Mouse (Mus musculus): ENCODE measurements around the gene Golph3l. TPM values are rescaled to one million over a fixed set of nuclear protein-coding genes. Genes with fewer than 3 reads are reported as not detected.

Gene Golph3l
- polyA plus RNA-seq, 1 experiment from 2014 or later = 31.4 TPM

GRCm38 (mm10) chr3:95660788-95661478 is 72.2 kb downstream of the Golph3l start:
- Histone ChIP-seq H3K4me3 (peak overlapping the region; percentile 85), H3K27me3 (ENCODE audit: low read depth, poor library complexity, severe bottlenecking) (no peaks in the 10 kb centered on the region), H3K9me3 (replicated peaks) (no peaks in the 10 kb centered on the region), H3K4me1 (peaks cover 43% of the 10 kb centered on the region), H3K36me3 (peaks cover 57% of the 10 kb centered on the region), H3K27ac (replicated peaks) (peak overlapping the region; percentile 99; the same call in 1 of the 2 replicates)
- 83% methylated on average over 2 of the region's 2 CpGs for WGBS
- DNase-seq (ENCODE audit: low spot score) = no peak

GRCm38 (mm10) chr3:95661945-95662715 is 73.4 kb downstream of the Golph3l start:
- WGBS = 74% methylated on average over 7 of the region's 7 CpGs
- H3K27me3 ChIP-seq (ENCODE audit: low read depth, poor library complexity, severe bottlenecking) = no peaks in the 10 kb centered on the region
- peak overlapping the region; percentile 85; the same call in 1 of the 2 replicates for H3K4me3 ChIP-seq
- H3K9me3 ChIP-seq (replicated peaks) = no peaks in the 10 kb centered on the region
- peaks cover 63% of the 10 kb centered on the region for H3K36me3 ChIP-seq
- H3K4me1 ChIP-seq = peaks cover 51% of the 10 kb centered on the region
- no peak overlapping the region for H3K27ac ChIP-seq (replicated peaks)
- no peak for DNase-seq (ENCODE audit: low spot score)

GRCm38 (mm10) chr3:95662724-95663449 is 74.2 kb downstream of the Golph3l start:
- WGBS = 93% methylated on average over 7 of the region's 7 CpGs

GRCm38 (mm10) chr3:95663486-95663885 is 74.8 kb downstream of the Golph3l start:
- H3K9me3 ChIP-seq (replicated peaks) = no peaks in the 10 kb centered on the region
- DNase-seq (ENCODE audit: low spot score) = no peak
- peaks cover 53% of the 10 kb centered on the region for H3K4me1 ChIP-seq
- WGBS = 98% methylated on average over 2 of the region's 2 CpGs
- peaks cover 76% of the 10 kb centered on the region for H3K36me3 ChIP-seq
- no peaks in the 10 kb centered on the region for H3K27me3 ChIP-seq (ENCODE audit: low read depth, poor library complexity, severe bottlenecking)
- H3K27ac ChIP-seq (replicated peaks) = no peak overlapping the region
- H3K4me3 ChIP-seq = no peak overlapping the region

More at GRCm38 (mm10) chr3:95662724-95663449, 74.2 kb downstream of the Golph3l start:
- Histone ChIP-seq H3K9me3 (replicated peaks) (no peaks in the 10 kb centered on the region), H3K4me3 (0 out of 2 replicates have a peak overlapping the region, but pooled peaks have one; percentile 23), H3K27me3 (ENCODE audit: low read depth, poor library complexity, severe bottlenecking) (no peaks in the 10 kb centered on the region), H3K4me1 (peaks cover 51% of the 10 kb centered on the region), H3K36me3 (peaks cover 70% of the 10 kb centered on the region), H3K27ac (replicated peaks) (no peak overlapping the region)
- DNase-seq (ENCODE audit: low spot score) = no peak

GRCm38 (mm10) chr3:95663969-95664608 is 75.4 kb downstream of the Golph3l start:
- H3K4me1 ChIP-seq = peaks cover 55% of the 10 kb centered on the region
- H3K27me3 ChIP-seq (ENCODE audit: low read depth, poor library complexity, severe bottlenecking) = no peaks in the 10 kb centered on the region
- 91% methylated on average over 3 of the region's 3 CpGs for WGBS
- peaks cover 83% of the 10 kb centered on the region for H3K36me3 ChIP-seq
- H3K4me3 ChIP-seq = no peak overlapping the region
- no peak for DNase-seq (ENCODE audit: low spot score)
- no peak overlapping the region for H3K27ac ChIP-seq (replicated peaks)
- H3K9me3 ChIP-seq (replicated peaks) = no peaks in the 10 kb centered on the region

GRCm38 (mm10) chr3:95664940-95665352 is 76.2 kb downstream of the Golph3l start:
- Histone ChIP-seq H3K27me3 (ENCODE audit: low read depth, poor library complexity, severe bottlenecking) (no peaks in the 10 kb centered on the region), H3K36me3 (peaks cover 91% of the 10 kb centered on the region), H3K9me3 (replicated peaks) (no peaks in the 10 kb centered on the region), H3K4me3 (no peak overlapping the region), H3K4me1 (peaks cover 55% of the 10 kb centered on the region), H3K27ac (replicated peaks) (no peak overlapping the region)
- no peak for DNase-seq (ENCODE audit: low spot score)
- 87% methylated on average over 4 of the region's 4 CpGs for WGBS

- peaks cover 89% of the 10 kb centered on the region for H3K36me3 ChIP-seq
- no peaks in the 10 kb centered on the region for H3K9me3 ChIP-seq (replicated peaks)
- DNase-seq (ENCODE audit: low spot score) = no peak
- no peak overlapping the region for H3K4me3 ChIP-seq
- H3K4me1 ChIP-seq = peaks cover 43% of the 10 kb centered on the region
- WGBS = 71% methylated on average over 6 of the region's 6 CpGs
- H3K27me3 ChIP-seq (ENCODE audit: low read depth, poor library complexity, severe bottlenecking) = no peaks in the 10 kb centered on the region
- no peak overlapping the region for H3K27ac ChIP-seq (replicated peaks)
Observed at GRCm38 (mm10) chr3:95666124-95666844, 77.5 kb downstream of the Golph3l start.

- no peaks in the 10 kb centered on the region for H3K27me3 ChIP-seq (ENCODE audit: low read depth, poor library complexity, severe bottlenecking)
- peaks cover 87% of the 10 kb centered on the region for H3K36me3 ChIP-seq
- H3K4me3 ChIP-seq = no peak overlapping the region
- H3K27ac ChIP-seq (replicated peaks) = no peak overlapping the region
- peaks cover 34% of the 10 kb centered on the region for H3K4me1 ChIP-seq
- WGBS = 81% methylated on average over 4 of the region's 4 CpGs
- H3K9me3 ChIP-seq (replicated peaks) = no peaks in the 10 kb centered on the region
- no peak for DNase-seq (ENCODE audit: low spot score)
Observed at GRCm38 (mm10) chr3:95667521-95667920, 78.8 kb downstream of the Golph3l start.

GRCm38 (mm10) chr3:95668026-95668425 is 79.3 kb downstream of the Golph3l start:
- no peaks in the 10 kb centered on the region for H3K9me3 ChIP-seq (replicated peaks)
- H3K27me3 ChIP-seq (ENCODE audit: low read depth, poor library complexity, severe bottlenecking) = no peaks in the 10 kb centered on the region
- H3K4me1 ChIP-seq = peaks cover 34% of the 10 kb centered on the region
- H3K36me3 ChIP-seq = peaks cover 87% of the 10 kb centered on the region
- H3K27ac ChIP-seq (replicated peaks) = 0 out of 2 replicates have a peak overlapping the region, but pooled peaks have one; percentile 28
- 66% methylated on average over 7 of the region's 7 CpGs for WGBS
- DNase-seq (ENCODE audit: low spot score) = no peak
- H3K4me3 ChIP-seq = no peak overlapping the region

Measured in midbrain, embryonic 10.5 days (tissue).